Mouse (Mus musculus) myocyte (in vitro differentiated cells): ENCODE measurements around the gene Gal3st2b.
"Not testable (repeated sequence)": the region's sequence is repeated elsewhere in the genome, so short reads cannot be mapped to it uniquely, and the experiment has no call there.

ENCODE experiments used
- CEBPB ChIP-seq: IDR thresholded peaks from 2 replicates; pipeline ENCODE4 v1.6.1; 2011; ENCODE audit warnings: mild to moderate bottlenecking, moderate library complexity; ENCODE audit not compliant: poor library complexity, insufficient read depth, severe bottlenecking
- POLR2A ChIP-seq: IDR thresholded peaks from one replicate; pipeline ENCODE4 v1.6.1; 2011; ENCODE audit warnings: low read depth, mild to moderate bottlenecking, control low read depth, moderate library complexity; ENCODE audit not compliant: insufficient read length
- POLR2AphosphoS2 ChIP-seq: IDR thresholded peaks from one replicate; pipeline ENCODE4 v1.6.1; 2011; ENCODE audit warnings: low read depth, control low read depth; ENCODE audit not compliant: insufficient read length
- TCF3 ChIP-seq: IDR thresholded peaks from one replicate; pipeline ENCODE4 v1.6.1; 2011; ENCODE audit warnings: low read depth, control low read depth; ENCODE audit not compliant: insufficient read length

DNA sequence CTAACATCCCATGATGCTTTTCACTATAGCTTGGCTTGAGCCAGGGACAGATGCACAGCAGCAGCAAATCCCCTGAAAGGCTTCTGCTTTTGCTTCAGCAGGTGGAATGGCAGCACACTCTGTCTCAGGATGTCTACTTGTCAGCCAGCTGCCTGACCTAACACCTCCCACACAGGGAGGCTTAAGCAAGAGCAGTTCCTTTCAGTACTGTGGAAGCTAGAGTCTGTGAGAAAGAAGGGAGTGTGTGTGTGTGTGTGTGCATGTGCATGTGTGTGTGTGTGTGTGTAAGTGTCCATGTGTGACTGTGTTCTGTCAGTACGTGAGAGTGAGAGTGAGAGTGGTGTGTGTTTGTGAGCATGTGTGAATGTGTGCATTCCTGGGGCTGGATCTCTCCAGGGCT, 19.7 kb downstream of the Gal3st2b start:
- TF ChIP-seq POLR2A, POLR2AphosphoS2, CEBPB, TCF3: not testable (repeated sequence)
